Mouse (Mus musculus) forebrain, embryonic 13.5 days (tissue): ENCODE measurements around the gene Gprin1. TPM values are rescaled to one million over a fixed set of nuclear protein-coding genes. Genes with fewer than 3 reads are reported as not detected.

ENCODE experiments used
- ATAC-seq: fragments of 200-750 bp; cut with Nextera tagmentation; 2 replicates; pipeline ENCODE4 v1.8.0; 2017
- H3K27ac ChIP-seq: fragments of 300-500 bp; sonication (generic); 2 replicates; pipeline ENCODE4 v1.5.1; 2015; ENCODE audit warnings: inconsistent platforms, mild to moderate bottlenecking, moderate library complexity
- H3K27me3 ChIP-seq: fragments of 300-500 bp; sonication (generic); 2 replicates; pipeline ENCODE4 v1.6.1; 2015; ENCODE audit warnings: mild to moderate bottlenecking, inconsistent platforms
- H3K36me3 ChIP-seq: fragments of 300-500 bp; sonication (generic); 2 replicates; pipeline ENCODE4 v1.6.1; 2015; ENCODE audit warnings: mild to moderate bottlenecking, inconsistent platforms; ENCODE audit not compliant: poor library complexity, severe bottlenecking
- H3K4me1 ChIP-seq: fragments of 300-500 bp; sonication (generic); 2 replicates; pipeline ENCODE4 v1.6.1; 2015; ENCODE audit warnings: inconsistent platforms
- H3K4me2 ChIP-seq: fragments of 300-500 bp; sonication (generic); 2 replicates; pipeline ENCODE4 v1.6.1; 2015; ENCODE audit warnings: inconsistent platforms, mild to moderate bottlenecking, moderate library complexity
- H3K4me3 ChIP-seq: fragments of 300-500 bp; sonication (generic); 2 replicates; pipeline ENCODE4 v1.5.1; 2015; ENCODE audit warnings: mild to moderate bottlenecking, inconsistent platforms
- H3K9ac ChIP-seq: fragments of 300-500 bp; sonication (generic); 2 replicates; pipeline ENCODE4 v1.6.1; 2015; ENCODE audit warnings: mild to moderate bottlenecking, inconsistent platforms
- H3K9me3 ChIP-seq: fragments of 300-500 bp; sonication (generic); replicated peaks from 2 replicates; pipeline ENCODE4 v1.6.1; 2016; ENCODE audit warnings: inconsistent platforms
- WGBS: fragments of 180-500 bp; shearing (Covaris S2); methylation state at CpG from one replicate; pipeline ENCODE4 v1.1.7; 2015; 5-methylcytosine and 5-hydroxymethylcytosine counted together
- polyA plus RNA-seq: library from polyadenylated mRNA; unstranded; fragments of >200 nt; fragmentation: Nextera tagmentation; extraction: Ambion mirVana; gene quantifications from 2 replicates; pipeline ENCODE4 v1.2.1, GENCODE M21; 2015

Gene Gprin1
- polyA plus RNA-seq, 1 experiment from 2014 or later, result 3.5 TPM

DNA sequence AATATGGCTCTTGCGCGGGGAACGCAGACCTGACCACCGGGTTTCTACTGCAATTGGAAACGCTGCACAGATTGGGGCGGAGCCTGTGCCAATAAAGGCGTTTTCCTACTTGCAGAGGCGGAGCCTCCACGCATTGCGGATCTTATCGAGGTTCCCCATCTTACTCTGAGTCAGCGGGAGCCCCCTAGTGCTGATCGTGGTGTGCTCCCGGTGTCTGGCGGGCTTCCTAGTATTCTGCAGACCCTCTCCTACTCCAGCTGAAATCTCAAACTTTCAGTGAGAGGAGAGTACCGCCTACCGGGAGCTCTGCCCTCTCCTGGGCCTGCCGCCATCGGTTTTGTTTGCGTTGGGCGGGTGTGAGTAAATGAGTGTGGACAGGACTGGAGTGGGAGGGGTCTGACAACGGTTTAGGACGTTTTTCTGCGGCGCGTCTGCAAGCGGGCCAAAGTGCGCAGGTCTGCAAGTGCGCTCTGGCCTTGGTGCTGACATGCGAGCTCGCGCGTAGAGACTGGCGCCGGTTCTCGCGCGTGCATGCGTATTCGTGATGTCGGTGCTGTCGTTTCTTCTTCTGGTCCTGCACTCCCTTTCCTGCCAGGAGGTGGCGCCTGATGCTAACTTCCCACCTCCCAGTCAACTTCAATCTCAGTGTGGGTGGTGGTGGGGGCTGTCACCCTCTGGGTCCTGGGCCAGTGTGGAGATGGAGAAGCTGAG, 8.5 kb upstream of the Gprin1 start:
- Histone ChIP-seq H3K27me3 (peaks cover 34% of the 10 kb centered on the region), H3K36me3 (no peaks in the 10 kb centered on the region), H3K9ac (peak overlapping the region; percentile 61), H3K4me1 (peaks cover 66% of the 10 kb centered on the region), H3K4me3 (peak overlapping the region; percentile 46), H3K27ac (peak overlapping the region; percentile 95), H3K9me3 (no peaks in the 10 kb centered on the region), H3K4me2 (peak overlapping the region; percentile 76)
- under 1% methylated on average over 43 of the region's 43 CpGs for WGBS
- ATAC-seq, result peak; percentile 82

GRCm38 (mm10) chr13:54757093-54757830, 7.6 kb upstream of the Gprin1 start:
- peak overlapping the region; percentile 61 for H3K9ac ChIP-seq
- no peaks in the 10 kb centered on the region for H3K36me3 ChIP-seq
- peaks cover 76% of the 10 kb centered on the region for H3K4me1 ChIP-seq
- H3K4me3 ChIP-seq, result peak overlapping the region; percentile 46
- no peaks in the 10 kb centered on the region for H3K9me3 ChIP-seq
- peaks cover 32% of the 10 kb centered on the region for H3K27me3 ChIP-seq
- H3K4me2 ChIP-seq, result peak overlapping the region; percentile 76
- ATAC-seq, result peak; percentile 3; the same call in 1 of the 2 replicates
- 29% methylated on average over 10 of the region's 10 CpGs for WGBS
- peak overlapping the region; percentile 95 for H3K27ac ChIP-seq

GRCm38 (mm10) chr13:54756156-54756712, 6.6 kb upstream of the Gprin1 start:
- H3K4me3 ChIP-seq, result no peak overlapping the region
- no peaks in the 10 kb centered on the region for H3K36me3 ChIP-seq
- WGBS, result 87% methylated on average over 8 of the region's 8 CpGs
- ATAC-seq, result no peak
- peaks cover 76% of the 10 kb centered on the region for H3K4me1 ChIP-seq
- H3K9me3 ChIP-seq, result no peaks in the 10 kb centered on the region
- H3K9ac ChIP-seq, result no peak overlapping the region
- H3K27ac ChIP-seq, result peak overlapping the region; percentile 72; the same call in 1 of the 2 replicates
- H3K4me2 ChIP-seq, result no peak overlapping the region
- peaks cover 34% of the 10 kb centered on the region for H3K27me3 ChIP-seq

DNA sequence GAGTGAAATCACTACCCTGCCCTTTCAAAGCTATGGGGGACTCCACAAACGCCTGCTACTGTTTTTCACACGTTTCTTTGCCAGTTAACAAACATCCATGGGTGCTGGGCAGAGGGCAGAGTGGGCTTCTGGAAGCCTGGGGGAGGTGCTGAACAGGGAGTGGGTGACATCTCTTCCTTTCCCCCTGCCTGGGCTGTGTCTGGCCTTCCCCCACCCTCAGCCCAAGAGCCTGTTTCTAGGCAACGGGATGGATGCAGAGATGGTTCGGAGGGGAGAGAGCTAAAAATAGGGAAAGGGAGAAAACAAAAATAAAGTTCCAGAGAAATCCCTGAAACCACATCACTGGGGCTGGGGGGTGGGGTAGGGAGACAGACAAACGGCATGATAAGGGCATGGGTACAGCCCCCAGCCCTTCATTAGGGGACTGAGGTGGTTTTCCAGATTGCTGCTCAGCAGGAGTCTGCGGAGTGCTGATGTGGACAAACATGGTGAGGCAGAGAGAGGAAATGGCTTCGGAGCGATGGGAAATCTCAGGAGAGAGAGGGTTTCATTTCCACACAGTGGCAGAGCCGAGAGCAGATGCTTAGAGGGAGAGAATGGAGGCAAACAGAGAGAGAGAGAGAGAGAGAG, 5.6 kb upstream of the Gprin1 start:
- Histone ChIP-seq H3K9ac (peak overlapping the region; percentile 31; the same call in 1 of the 2 replicates), H3K9me3 (no peaks in the 10 kb centered on the region), H3K4me3 (no peak overlapping the region), H3K36me3 (no peaks in the 10 kb centered on the region), H3K4me2 (peak overlapping the region; percentile 25), H3K4me1 (peaks cover 70% of the 10 kb centered on the region), H3K27ac (peak overlapping the region; percentile 72), H3K27me3 (peaks cover 35% of the 10 kb centered on the region)
- ATAC-seq, result no peak
- WGBS, result 22% methylated on average over 9 of the region's 9 CpGs

GRCm38 (mm10) chr13:54754169-54755080, 4.8 kb upstream of the Gprin1 start:
- Histone ChIP-seq H3K9me3 (no peaks in the 10 kb centered on the region), H3K4me1 (peaks cover 67% of the 10 kb centered on the region), H3K27me3 (peaks cover 33% of the 10 kb centered on the region), H3K9ac (no peak overlapping the region), H3K36me3 (no peaks in the 10 kb centered on the region), H3K27ac (no peak overlapping the region), H3K4me2 (peak overlapping the region; percentile 15; the same call in 1 of the 2 replicates), H3K4me3 (no peak overlapping the region)
- 37% methylated on average over 12 of the region's 12 CpGs for WGBS
- no peak for ATAC-seq

DNA sequence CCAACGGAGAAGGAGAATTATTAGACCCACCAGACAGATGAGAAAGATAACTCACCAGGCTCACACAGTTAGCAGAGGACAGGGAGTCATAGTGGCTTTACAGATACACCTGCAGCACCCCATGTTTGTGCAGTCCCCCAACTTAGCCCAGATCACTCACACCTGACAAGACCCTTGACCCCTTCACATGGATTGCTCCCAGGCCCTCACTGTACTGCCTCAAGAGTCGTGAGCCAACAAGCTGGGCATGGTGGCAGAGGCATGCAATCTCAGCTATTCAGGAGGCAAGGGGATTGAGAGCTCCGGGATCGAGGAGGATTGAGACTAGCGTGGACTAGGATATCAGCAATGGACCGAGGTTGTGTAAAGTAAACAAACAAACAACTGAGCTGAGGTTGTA, 4.1 kb upstream of the Gprin1 start:
- Histone ChIP-seq H3K36me3 (no peaks in the 10 kb centered on the region), H3K9me3 (no peaks in the 10 kb centered on the region), H3K4me3 (no peak overlapping the region), H3K4me1 (peaks cover 62% of the 10 kb centered on the region), H3K27ac (no peak overlapping the region), H3K9ac (no peak overlapping the region), H3K4me2 (no peak overlapping the region), H3K27me3 (peaks cover 33% of the 10 kb centered on the region)
- 64% methylated on average over 6 of the region's 6 CpGs for WGBS
- ATAC-seq, result no peak

DNA sequence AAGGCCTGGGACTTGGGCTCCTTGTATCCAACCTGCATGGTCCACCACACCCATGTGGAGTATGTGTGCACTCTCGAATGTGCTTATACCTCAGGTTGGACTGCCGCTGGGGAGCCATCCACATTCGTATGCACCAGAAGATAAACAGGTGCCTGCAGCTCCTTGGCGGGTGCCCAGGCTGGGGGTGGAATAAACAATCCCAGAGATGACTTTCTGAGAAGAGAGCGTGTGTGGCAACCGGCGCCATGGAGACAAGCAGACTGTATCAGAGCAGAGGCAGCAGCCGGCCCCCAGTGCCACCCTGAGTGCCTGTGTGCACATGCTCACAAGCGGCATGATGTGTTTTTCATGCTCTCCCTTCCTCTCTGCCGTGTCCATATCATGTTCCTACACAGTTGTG, 3.0 kb upstream of the Gprin1 start:
- Histone ChIP-seq H3K4me3 (no peak overlapping the region), H3K9me3 (no peaks in the 10 kb centered on the region), H3K4me2 (no peak overlapping the region), H3K27me3 (peaks cover 33% of the 10 kb centered on the region), H3K9ac (no peak overlapping the region), H3K4me1 (peaks cover 67% of the 10 kb centered on the region), H3K36me3 (no peaks in the 10 kb centered on the region; the same call in 1 of the 2 replicates), H3K27ac (0 out of 2 replicates have a peak overlapping the region, but pooled peaks have one; percentile 2)
- no peak for ATAC-seq
- WGBS, result 57% methylated on average over 10 of the region's 10 CpGs

DNA sequence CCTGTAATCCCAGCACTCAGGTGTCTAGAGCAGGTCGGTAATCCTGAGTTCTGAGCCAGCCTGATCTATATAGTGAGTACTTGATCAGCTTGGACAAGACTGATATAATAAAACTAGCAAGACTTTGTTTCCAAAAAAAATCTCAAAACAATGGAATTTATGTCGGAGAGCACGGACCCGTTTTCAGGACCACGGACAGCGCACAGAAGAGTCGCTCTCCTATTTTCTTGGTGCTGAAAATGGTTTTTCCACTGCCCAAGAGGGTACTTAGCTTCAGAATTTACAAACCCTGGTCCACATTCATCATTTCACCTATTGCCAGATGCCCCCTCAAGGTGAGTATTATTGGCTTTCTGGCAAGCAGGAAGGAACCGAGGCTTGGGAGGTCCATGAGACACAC, 1.0 kb upstream of the Gprin1 start:
- Histone ChIP-seq H3K27ac (no peak overlapping the region), H3K4me3 (peak overlapping the region; percentile 68; the same call in 1 of the 2 replicates), H3K36me3 (no peaks in the 10 kb centered on the region; the same call in 1 of the 2 replicates), H3K4me2 (peak overlapping the region; percentile 72; the same call in 1 of the 2 replicates), H3K9me3 (no peaks in the 10 kb centered on the region), H3K27me3 (peaks cover 27% of the 10 kb centered on the region), H3K4me1 (peaks cover 66% of the 10 kb centered on the region), H3K9ac (no peak overlapping the region)
- ATAC-seq, result no peak
- 3% methylated on average over 8 of the region's 8 CpGs for WGBS

- H3K9me3 ChIP-seq, result no peaks in the 10 kb centered on the region
- WGBS, result 2% methylated on average over 39 of the region's 100 CpGs
- H3K4me1 ChIP-seq, result peaks cover 56% of the 10 kb centered on the region
- peak; percentile 89 for ATAC-seq
- H3K27ac ChIP-seq, result peak overlapping the region; percentile 85
- H3K4me3 ChIP-seq, result peak overlapping the region; percentile 68
- peak overlapping the region; percentile 80 for H3K9ac ChIP-seq
- peak overlapping the region; percentile 72 for H3K4me2 ChIP-seq
- no peaks in the 10 kb centered on the region; the same call in 1 of the 2 replicates for H3K36me3 ChIP-seq
- H3K27me3 ChIP-seq, result peaks cover 27% of the 10 kb centered on the region
Observed at GRCm38 (mm10) chr13:54749061-54749863, 412 bp downstream of the Gprin1 start.

GRCm38 (mm10) chr13:54748721-54749060, 983 bp downstream of the Gprin1 start:
- Histone ChIP-seq H3K9me3 (no peaks in the 10 kb centered on the region), H3K9ac (peak overlapping the region; percentile 80), H3K36me3 (no peaks in the 10 kb centered on the region; the same call in 1 of the 2 replicates), H3K4me3 (peak overlapping the region; percentile 68), H3K4me1 (peaks cover 51% of the 10 kb centered on the region), H3K4me2 (peak overlapping the region; percentile 72), H3K27me3 (peaks cover 27% of the 10 kb centered on the region), H3K27ac (peak overlapping the region; percentile 85; the same call in 1 of the 2 replicates)
- WGBS, result 27% methylated on average over 10 of the region's 10 CpGs
- ATAC-seq, result peak; percentile 42
